Mouse (Mus musculus): Measurements from ENCODE around the gene Stra8.

The Stra8 gene

GRCm38 (mm10) chr6:34919956-34920355 is at the start of gene Stra8:
Gene Stra8, plus strand, starts transcription at chr6:34920163.
- DNase-seq (ENCODE audit: low read depth, low spot score), result peak; percentile 78

- no peak for DNase-seq (ENCODE audit: low read depth, low spot score)
Observed at GRCm38 (mm10) chr6:34870724-34871123, 49.2 kb upstream of the Stra8 start.

- no peak for DNase-seq (ENCODE audit: low read depth, low spot score)
Observed at GRCm38 (mm10) chr6:34871929-34872328, 48.0 kb upstream of the Stra8 start.

GRCm38 (mm10) chr6:34872871-34873270 is 47.1 kb upstream of the Stra8 start:
- DNase-seq (ENCODE audit: low read depth, low spot score), result no peak

GRCm38 (mm10) chr6:34874101-34874921 is 45.7 kb upstream of the Stra8 start:
- no peak for DNase-seq (ENCODE audit: low read depth, low spot score)

- DNase-seq (ENCODE audit: low read depth, low spot score), result no peak
Observed at GRCm38 (mm10) chr6:34875268-34875761, 44.6 kb upstream of the Stra8 start.

- DNase-seq (ENCODE audit: low read depth, low spot score), result no peak
Observed at GRCm38 (mm10) chr6:34875966-34876834, 43.8 kb upstream of the Stra8 start.

GRCm38 (mm10) chr6:34876835-34877156 is 43.2 kb upstream of the Stra8 start:
- DNase-seq (ENCODE audit: low read depth, low spot score), result no peak

GRCm38 (mm10) chr6:34877509-34878321 is 42.2 kb upstream of the Stra8 start, which contains the start of gene Cyren:
Gene Cyren, minus strand, starts transcription at chr6:34878060.
- DNase-seq (ENCODE audit: low read depth, low spot score), result peak; percentile 87

- DNase-seq (ENCODE audit: low read depth, low spot score), result no peak
Observed at GRCm38 (mm10) chr6:34879101-34879740, 40.7 kb upstream of the Stra8 start.

GRCm38 (mm10) chr6:34879911-34880475 is 40.0 kb upstream of the Stra8 start:
- peak; percentile 61 for DNase-seq (ENCODE audit: low read depth, low spot score)

GRCm38 (mm10) chr6:34884724-34885123 is 35.2 kb upstream of the Stra8 start:
- DNase-seq (ENCODE audit: low read depth, low spot score), result no peak

- no peak for DNase-seq (ENCODE audit: low read depth, low spot score)
Observed at GRCm38 (mm10) chr6:34887131-34887850, 32.7 kb upstream of the Stra8 start.

GRCm38 (mm10) chr6:34889185-34889584 is 30.8 kb upstream of the Stra8 start:
- DNase-seq (ENCODE audit: low read depth, low spot score), result no peak

GRCm38 (mm10) chr6:34895569-34895968 is 24.4 kb upstream of the Stra8 start:
- no peak for DNase-seq (ENCODE audit: low read depth, low spot score)

GRCm38 (mm10) chr6:34896168-34896780 is 23.7 kb upstream of the Stra8 start:
- no peak for DNase-seq (ENCODE audit: low read depth, low spot score)

GRCm38 (mm10) chr6:34899127-34899526 is 20.8 kb upstream of the Stra8 start:
- no peak for DNase-seq (ENCODE audit: low read depth, low spot score)

- DNase-seq (ENCODE audit: low read depth, low spot score), result peak; percentile 39
Observed at GRCm38 (mm10) chr6:34900990-34901389, 19.0 kb upstream of the Stra8 start.

- no peak for DNase-seq (ENCODE audit: low read depth, low spot score)
Observed at GRCm38 (mm10) chr6:34901911-34902444, 18.0 kb upstream of the Stra8 start.

All from ES-CJ7 (cell line).